Mouse (Mus musculus) embryo, embryonic 10 days (tissue): Measurements from ENCODE around the gene Gm2115.

ENCODE experiments used
- DNase-seq: peaks from one replicate; pipeline ENCODE4 v3.0.0-alpha.2; 2015; ENCODE audit warnings: low spot score

The Gm2115 gene

GRCm38 (mm10) chr7:84528796-84529533 is at the start of gene Gm2115:
Gene Gm2115, plus strand, starts transcription at chr7:84528954.
- peak; percentile 63 for DNase-seq

DNA sequence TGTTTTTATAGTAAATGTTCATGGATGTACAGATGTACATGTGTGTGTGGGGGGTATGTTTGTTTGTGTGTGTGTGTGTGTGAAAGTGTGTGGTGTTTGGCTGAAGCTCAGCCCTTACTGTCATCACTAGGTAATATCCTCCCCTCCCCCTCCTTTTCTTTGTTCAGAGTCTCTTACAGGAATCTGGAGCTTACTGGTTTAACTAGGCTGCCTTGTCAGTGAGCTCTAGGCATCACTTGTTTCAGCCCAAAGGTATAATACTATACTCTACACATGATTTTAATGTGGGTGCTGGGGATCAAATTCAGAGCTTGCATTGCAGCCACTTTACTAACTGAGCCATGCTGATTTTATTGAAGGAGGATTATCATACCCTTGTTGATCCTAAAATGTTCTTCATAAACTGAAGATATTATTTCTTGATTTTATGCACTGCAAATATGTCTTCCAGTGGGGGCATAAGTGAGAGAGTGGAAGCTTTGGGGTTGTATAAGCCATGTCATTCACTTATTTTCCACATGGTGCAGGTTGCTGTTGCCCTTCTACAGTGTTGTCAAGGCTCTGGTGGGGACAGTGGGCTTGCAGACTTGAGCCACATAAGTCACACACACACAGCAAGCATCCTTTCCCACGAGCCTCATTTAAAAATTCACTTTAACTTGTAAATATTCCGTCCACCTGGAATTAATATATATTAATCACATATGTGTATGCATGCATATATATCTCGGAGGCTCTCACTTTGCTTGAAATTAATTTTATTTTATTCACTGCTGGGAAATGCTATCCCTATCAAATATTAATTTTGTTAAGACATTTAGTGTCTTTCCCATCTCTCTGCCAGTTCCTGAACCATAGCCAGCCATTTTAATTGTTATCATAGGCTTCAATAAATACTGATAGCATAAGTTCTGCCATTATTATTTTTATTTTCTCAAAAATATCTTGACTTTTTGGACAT is 45.0 kb upstream of the Gm2115 start:
- no peak for DNase-seq

- DNase-seq, result no peak
Measured at GRCm38 (mm10) chr7:84486485-84486884, 42.3 kb upstream of the Gm2115 start.

- DNase-seq, result no peak
Measured at GRCm38 (mm10) chr7:84503163-84503562, 25.6 kb upstream of the Gm2115 start.

DNA sequence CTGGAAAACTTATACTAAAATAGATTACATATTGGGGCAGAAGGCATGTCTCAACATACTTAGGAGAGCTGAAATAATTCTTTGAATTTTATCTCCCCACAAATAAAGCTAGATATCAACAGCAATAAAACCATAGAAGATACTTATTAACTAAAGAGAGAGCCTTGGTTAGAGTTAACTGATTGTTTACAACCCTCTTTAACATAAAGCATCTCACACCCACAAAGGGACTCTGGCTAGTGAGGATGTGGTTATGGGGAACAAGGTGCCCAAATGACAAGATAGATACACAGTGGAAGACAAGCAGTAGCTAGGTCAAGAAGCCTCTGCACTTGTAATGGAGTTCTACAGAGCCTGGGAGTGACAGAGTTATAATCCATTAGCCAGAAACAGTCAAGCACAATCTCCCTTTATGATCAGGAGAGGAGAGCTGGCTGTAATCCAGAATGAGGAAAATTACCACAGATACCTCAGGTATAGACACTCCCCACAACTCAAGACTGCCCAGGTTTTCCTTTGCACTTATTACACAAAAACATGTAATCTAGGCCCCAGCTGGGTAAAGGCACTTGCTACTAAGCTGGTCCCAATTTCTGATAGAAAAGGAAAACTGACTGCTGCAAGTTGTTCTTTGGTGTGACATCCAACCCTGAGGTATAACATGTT is 10.1 kb upstream of the Gm2115 start:
- DNase-seq, result no peak

GRCm38 (mm10) chr7:84521329-84521728 is 7.4 kb upstream of the Gm2115 start:
- no peak for DNase-seq

- DNase-seq, result no peak
Measured at GRCm38 (mm10) chr7:84522426-84522825, 6.3 kb upstream of the Gm2115 start.

DNA sequence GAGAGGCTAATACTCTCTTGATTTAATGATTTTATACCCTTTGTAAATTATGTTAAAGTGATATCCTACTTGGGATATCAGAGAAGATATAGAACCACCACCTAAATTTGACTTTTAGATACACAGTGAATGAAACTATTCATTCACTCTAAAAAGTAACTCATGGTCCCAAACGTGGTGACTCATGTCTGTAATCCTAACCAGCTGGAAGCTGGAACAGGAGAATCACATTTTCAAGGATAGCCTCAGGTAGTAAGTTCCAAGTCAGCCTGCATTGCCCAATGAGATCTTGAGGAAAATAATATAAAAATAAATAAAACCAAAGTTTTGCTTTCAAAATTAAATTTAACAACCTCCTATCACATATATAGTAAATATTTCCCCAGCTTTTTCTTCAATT is 2.6 kb upstream of the Gm2115 start:
- DNase-seq, result no peak

- no peak for DNase-seq
Measured at GRCm38 (mm10) chr7:84532795-84533194, 4.0 kb downstream of the Gm2115 start.

DNA sequence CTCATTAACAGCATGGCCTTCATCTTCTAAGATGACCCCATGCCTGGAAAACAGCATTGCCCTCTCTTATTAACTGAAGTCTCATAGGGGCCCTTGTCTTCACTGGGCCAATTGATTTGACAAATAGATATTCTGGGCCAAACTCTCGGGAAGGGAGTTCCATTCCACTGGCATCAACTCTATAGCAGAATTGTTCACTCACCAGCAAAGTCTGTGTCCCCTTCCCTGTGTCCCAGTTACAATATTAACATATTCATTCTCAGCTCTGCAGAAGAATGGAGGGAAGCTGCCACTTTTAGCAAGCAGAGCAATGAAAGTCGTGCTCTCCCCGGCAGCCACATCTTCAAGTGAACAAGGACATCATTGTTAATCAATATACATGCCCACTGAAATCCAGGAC is 5.9 kb downstream of the Gm2115 start:
- no peak for DNase-seq

DNA sequence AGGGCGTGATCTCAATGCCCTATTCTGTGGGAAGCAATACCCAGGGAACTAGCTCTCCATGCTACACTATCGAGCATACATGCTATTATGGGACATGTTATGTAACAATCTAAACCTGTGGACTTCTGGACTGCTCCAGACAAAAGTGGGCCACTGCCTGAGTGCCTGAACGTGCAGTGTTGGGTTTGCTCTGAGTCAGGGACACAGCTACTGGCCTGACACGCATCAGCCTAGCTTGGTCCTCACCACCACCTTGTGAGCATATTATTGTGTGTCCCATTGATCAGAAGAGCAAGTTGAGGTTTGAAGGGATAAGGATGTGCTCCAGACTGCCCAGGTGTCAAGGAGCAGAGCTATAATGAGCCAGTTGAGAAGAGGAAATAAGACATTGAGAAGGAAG is 16.2 kb downstream of the Gm2115 start:
- no peak for DNase-seq

- DNase-seq, result no peak
Measured at GRCm38 (mm10) chr7:84546667-84547066, 17.9 kb downstream of the Gm2115 start.

DNA sequence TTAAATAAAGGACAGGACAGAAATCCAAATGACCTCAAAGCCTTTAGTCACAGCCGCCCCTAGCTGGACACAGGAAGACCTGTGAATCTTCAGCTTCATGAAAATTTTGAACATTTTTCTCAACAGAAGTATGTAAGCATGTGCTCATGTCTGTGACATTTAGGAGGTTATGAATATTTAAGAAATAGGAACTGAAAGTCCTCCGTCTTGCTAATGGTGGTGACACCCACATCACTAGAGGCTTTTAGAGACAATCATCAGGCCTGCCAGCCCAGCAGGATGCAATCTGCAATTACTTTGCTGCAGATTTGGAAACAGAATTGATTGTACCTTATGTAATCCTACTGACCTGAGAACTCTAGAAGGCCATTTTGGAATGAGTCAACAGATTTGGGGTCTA is 22.7 kb downstream of the Gm2115 start:
- DNase-seq, result no peak

- DNase-seq, result no peak
Measured at GRCm38 (mm10) chr7:84555294-84555693, 26.5 kb downstream of the Gm2115 start.

DNA sequence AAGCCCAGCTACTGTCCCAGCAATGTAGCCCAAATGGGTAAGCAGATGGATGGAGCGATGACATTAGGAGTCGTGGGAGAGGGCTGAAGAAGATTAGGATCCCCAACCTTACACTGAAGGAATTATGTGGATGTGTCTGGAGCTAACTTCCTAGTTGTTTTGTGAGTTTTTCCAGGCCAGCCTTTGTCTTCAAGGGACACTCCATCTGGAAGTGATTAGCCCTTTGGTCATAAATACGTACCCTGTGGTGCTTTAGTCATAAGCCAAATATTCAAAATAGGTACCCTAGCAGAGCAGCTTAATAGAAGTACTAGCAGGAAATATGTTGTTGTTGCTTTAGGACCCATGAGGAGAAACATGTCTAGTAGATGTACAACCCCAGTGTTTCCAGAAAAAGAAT is 28.6 kb downstream of the Gm2115 start:
- peak; percentile 9 for DNase-seq

DNA sequence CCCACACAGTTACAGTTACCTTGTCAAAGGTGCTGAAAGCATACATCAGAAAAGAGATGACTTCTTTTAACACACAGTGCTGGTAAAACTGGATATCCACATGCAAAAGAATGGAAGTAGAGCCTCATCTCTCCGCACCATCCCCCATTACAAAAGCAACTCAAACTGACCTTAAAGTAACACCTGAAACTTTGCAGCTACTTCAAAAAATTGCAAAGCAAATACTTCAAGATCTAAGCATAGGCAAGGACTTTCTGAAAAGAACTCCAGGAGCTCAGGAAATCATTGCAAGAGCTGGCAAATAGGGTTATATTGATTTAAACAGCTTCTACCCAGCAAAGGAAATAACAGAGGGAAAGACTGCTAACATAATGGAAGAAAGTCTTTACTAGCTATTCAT is 31.7 kb downstream of the Gm2115 start:
- no peak for DNase-seq

DNA sequence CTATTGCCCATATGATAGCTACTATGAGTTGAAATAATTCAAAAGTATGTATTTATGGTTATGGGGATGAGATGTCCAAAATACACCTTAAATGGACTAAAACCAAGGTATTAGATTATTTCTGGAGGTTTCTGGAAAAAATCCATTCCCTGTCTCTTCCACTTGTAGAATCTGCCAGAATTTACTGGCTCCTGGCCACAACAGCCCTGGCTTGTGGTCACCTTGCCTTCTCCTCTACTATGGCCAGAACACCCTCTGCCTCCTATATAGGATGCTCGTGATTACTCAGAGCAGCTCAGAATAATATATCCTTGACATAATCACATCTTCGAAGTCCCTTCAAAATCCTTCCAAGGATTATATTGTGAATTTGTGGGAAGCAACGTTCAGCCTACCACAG is 35.5 kb downstream of the Gm2115 start:
- DNase-seq, result no peak

GRCm38 (mm10) chr7:84566200-84566599 is 37.4 kb downstream of the Gm2115 start:
- DNase-seq, result no peak

GRCm38 (mm10) chr7:84577034-84577433 is 48.3 kb downstream of the Gm2115 start:
- DNase-seq, result no peak

DNA sequence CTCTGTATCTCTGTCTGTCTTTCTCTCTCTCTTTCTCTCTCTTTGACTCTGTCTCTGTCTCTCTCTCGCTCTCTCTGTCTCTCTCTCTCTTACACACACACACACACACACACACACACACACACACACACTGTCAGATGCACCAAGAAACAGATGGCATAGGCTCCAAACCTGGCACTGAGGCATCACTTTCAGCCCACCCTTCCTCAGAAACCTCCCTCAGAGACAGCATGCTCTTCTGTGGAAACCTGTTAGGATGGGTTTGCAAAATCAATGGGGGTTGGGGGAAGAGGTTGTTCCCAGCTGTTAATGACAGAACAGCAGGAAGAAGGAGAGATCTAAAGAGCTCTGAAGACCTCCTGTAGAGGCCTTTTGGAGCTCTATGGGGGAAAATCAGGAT is 50.1 kb downstream of the Gm2115 start:
- DNase-seq, result no peak

DNA sequence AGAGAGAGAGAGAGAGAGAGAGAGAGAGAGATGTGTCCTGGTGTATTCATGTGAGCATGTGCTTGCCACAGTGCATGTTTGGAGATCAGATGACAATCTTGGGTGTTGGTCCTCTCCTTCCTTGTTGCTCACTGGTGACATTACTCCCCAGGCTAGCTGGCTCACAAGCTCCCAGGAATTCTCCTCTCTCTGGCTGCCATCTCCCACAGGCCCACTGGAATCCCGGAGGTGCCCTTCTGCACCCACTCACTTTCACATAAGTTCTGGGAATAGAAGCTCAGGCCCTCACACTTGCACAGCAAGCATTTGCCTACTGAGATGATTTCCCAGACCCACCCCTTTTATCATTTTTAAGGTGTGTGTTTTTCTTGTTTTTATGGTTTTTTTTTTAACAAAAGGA is 51.0 kb downstream of the Gm2115 start:
- DNase-seq, result no peak

GRCm38 (mm10) chr7:84585086-84585485 is 56.3 kb downstream of the Gm2115 start:
- DNase-seq, result no peak
